Mouse (Mus musculus): ENCODE measurements around the gene Faap100. TPM values are rescaled to one million over a fixed set of nuclear protein-coding genes. Genes with fewer than 3 reads are reported as not detected.

The Faap100 gene
- polyA plus RNA-seq, 1 experiment = 13.2 TPM

DNA sequence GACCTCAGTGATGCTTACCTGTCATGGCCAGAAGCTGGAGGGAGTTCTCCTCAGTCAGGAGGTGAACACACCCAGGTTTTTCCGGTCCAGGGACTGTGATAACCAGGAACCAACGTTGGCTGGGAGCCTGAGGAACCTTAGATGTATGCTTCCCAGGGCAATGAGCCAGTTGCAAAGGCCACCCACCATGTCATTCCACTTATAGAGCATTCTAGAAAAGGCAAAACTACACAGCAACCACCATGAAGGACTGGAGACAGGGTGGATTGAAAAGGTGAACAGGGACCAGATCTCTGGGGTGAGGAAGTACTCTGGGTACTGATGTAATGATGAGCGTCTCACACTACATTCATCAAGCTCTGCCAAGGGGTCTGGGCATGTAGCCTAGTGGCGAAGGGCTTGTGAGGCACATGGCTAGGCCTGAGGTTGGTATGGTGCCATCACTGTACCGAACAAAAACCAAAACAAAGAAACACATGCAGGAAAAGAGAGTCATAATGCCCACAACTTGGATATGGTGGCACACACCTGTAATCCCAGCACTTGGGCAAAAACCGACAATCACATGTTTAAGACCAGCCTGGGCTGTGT is 43.0 kb downstream of the Faap100 start:
- Histone ChIP-seq H3K27ac (ENCODE audit: insufficient read depth, low read length) (no peak overlapping the region), H3K4me1 (ENCODE audit: control insufficient read depth, insufficient read depth, low read length) (no peaks in the 10 kb centered on the region), H3K4me3 (ENCODE audit: low read depth, low read length) (no peak overlapping the region)

GRCm38 (mm10) chr11:120320156-120320555 is 58.4 kb downstream of the Faap100 start:
- Histone ChIP-seq H3K9ac (ENCODE audit: low read depth, poor library complexity, severe bottlenecking) (no peak overlapping the region), H3K36me3 (ENCODE audit: control insufficient read depth, insufficient read depth, low read length, poor library complexity, severe bottlenecking) (no peaks in the 10 kb centered on the region), H3K27me3 (ENCODE audit: control insufficient read depth, insufficient read depth, low read length, poor library complexity, severe bottlenecking) (no peaks in the 10 kb centered on the region), H3K4me1 (ENCODE audit: control insufficient read depth, insufficient read depth, low read length) (peaks cover 4% of the 10 kb centered on the region), H3K9me3 (replicated peaks; ENCODE audit: control insufficient read depth, insufficient read depth, low read length, poor library complexity, severe bottlenecking) (peaks cover 10% of the 10 kb centered on the region; the same call in 1 of the 2 replicates), H3K4me3 (ENCODE audit: low read depth, low read length) (no peak overlapping the region), H3K27ac (ENCODE audit: insufficient read depth, low read length) (no peak overlapping the region)
- TF ChIP-seq CTCF (IDR thresholded peaks at IDR 0.05; ENCODE audit: low read depth, low read length) (no peak), POLR2A (IDR thresholded peaks at IDR 0.05; ENCODE audit: insufficient read depth, low read length) (no peak), EP300 (IDR thresholded peaks at IDR 0.05; ENCODE audit: insufficient read depth, low read depth, low read length) (no peak)

More for the DNA sequence above, 43.0 kb downstream of the Faap100 start:
- H3K9me3 ChIP-seq (replicated peaks; ENCODE audit: control insufficient read depth, insufficient read depth, low read length, poor library complexity, severe bottlenecking) = peaks cover 2% of the 10 kb centered on the region; the same call in 1 of the 2 replicates
- H3K36me3 ChIP-seq (ENCODE audit: control insufficient read depth, insufficient read depth, low read length, poor library complexity, severe bottlenecking) = no peaks in the 10 kb centered on the region
- H3K9ac ChIP-seq (ENCODE audit: low read depth, poor library complexity, severe bottlenecking) = no peak overlapping the region
- H3K27me3 ChIP-seq (ENCODE audit: control insufficient read depth, insufficient read depth, low read length, poor library complexity, severe bottlenecking) = no peaks in the 10 kb centered on the region
- TF ChIP-seq CTCF (IDR thresholded peaks at IDR 0.05; ENCODE audit: low read depth, low read length) (no peak), EP300 (IDR thresholded peaks at IDR 0.05; ENCODE audit: insufficient read depth, low read depth, low read length) (no peak), POLR2A (IDR thresholded peaks at IDR 0.05; ENCODE audit: insufficient read depth, low read length) (no peak)

DNA sequence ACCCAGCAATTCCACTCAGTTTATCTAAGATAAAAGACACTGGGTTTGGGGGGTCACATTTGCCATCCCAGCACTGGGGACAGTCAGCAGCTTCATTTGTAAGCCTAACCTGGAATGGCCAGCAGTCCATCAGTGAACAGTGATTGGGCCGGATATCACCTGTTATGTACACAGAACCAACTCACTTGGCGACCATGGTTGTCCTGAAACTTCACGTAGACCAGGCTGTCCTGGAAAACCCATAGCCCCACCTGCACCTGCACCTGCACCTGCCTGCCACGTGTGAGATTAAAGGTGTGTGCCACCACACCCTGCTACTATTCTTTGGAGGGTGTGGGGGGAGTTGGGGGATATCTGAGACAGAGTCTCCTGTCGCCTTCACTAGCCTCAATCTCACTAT is 59.3 kb downstream of the Faap100 start:
- Histone ChIP-seq H3K36me3 (ENCODE audit: control insufficient read depth, insufficient read depth, low read length, poor library complexity, severe bottlenecking) (no peaks in the 10 kb centered on the region), H3K27me3 (ENCODE audit: control insufficient read depth, insufficient read depth, low read length, poor library complexity, severe bottlenecking) (no peaks in the 10 kb centered on the region), H3K4me1 (ENCODE audit: control insufficient read depth, insufficient read depth, low read length) (peaks cover 5% of the 10 kb centered on the region), H3K4me3 (ENCODE audit: low read depth, low read length) (no peak overlapping the region), H3K9ac (ENCODE audit: low read depth, poor library complexity, severe bottlenecking) (no peak overlapping the region), H3K9me3 (replicated peaks; ENCODE audit: control insufficient read depth, insufficient read depth, low read length, poor library complexity, severe bottlenecking) (peaks cover 10% of the 10 kb centered on the region; the same call in 1 of the 2 replicates), H3K27ac (ENCODE audit: insufficient read depth, low read length) (no peak overlapping the region)
- TF ChIP-seq EP300 (IDR thresholded peaks at IDR 0.05; ENCODE audit: insufficient read depth, low read depth, low read length) (no peak), POLR2A (IDR thresholded peaks at IDR 0.05; ENCODE audit: insufficient read depth, low read length) (no peak), CTCF (IDR thresholded peaks at IDR 0.05; ENCODE audit: low read depth, low read length) (no peak)

Other genes starting within 250 kb of the Faap100 start
- gene Slc38a10, start 227.4 kb downstream of the Faap100 start, polyA plus RNA-seq (2011; ENCODE audit: insufficient read depth, insufficient read length, low read depth, missing spikeins) = 44.0 and 50.3 TPM in 2 replicates
- gene Bahcc1, start 145.8 kb downstream of the Faap100 start, polyA plus RNA-seq (2011; ENCODE audit: insufficient read depth, insufficient read length, low read depth, missing spikeins) = 21.2 and 21.6 TPM in 2 replicates
- gene Actg1, start 30.2 kb downstream of the Faap100 start, polyA plus RNA-seq (2011; ENCODE audit: insufficient read depth, insufficient read length, low read depth, missing spikeins) = 2,484 and 2,505 TPM in 2 replicates
- gene Fscn2, start 17.2 kb downstream of the Faap100 start, polyA plus RNA-seq (2011; ENCODE audit: insufficient read depth, insufficient read length, low read depth, missing spikeins) = not detected in 2 replicates
- gene Nploc4, start 58.9 kb upstream of the Faap100 start, polyA plus RNA-seq (2011; ENCODE audit: insufficient read depth, insufficient read length, low read depth, missing spikeins) = 66.9 and 77.2 TPM in 2 replicates
- not detected in 2 replicates for gene Tspan10, start 63.9 kb upstream of the Faap100 start, polyA plus RNA-seq (2011; ENCODE audit: insufficient read depth, insufficient read length, low read depth, missing spikeins)
- 0.93 and 1.0 TPM in 2 replicates for gene Pde6g, start 74.7 kb upstream of the Faap100 start, polyA plus RNA-seq (2011; ENCODE audit: insufficient read depth, insufficient read length, low read depth, missing spikeins)
- gene Oxld1, start 79.3 kb upstream of the Faap100 start, polyA plus RNA-seq (2011; ENCODE audit: insufficient read depth, insufficient read length, low read depth, missing spikeins) = 5.8 and 6.1 TPM in 2 replicates
- gene Ccdc137, start 79.4 kb upstream of the Faap100 start, polyA plus RNA-seq (2011; ENCODE audit: insufficient read depth, insufficient read length, low read depth, missing spikeins) = 15.0 and 16.1 TPM in 2 replicates
- 10.7 and 11.0 TPM in 2 replicates for gene Arl16, start 88.8 kb upstream of the Faap100 start, polyA plus RNA-seq (2011; ENCODE audit: insufficient read depth, insufficient read length, low read depth, missing spikeins)
- 83.6 and 90.5 TPM in 2 replicates for gene Mrpl12, start 105.8 kb upstream of the Faap100 start, polyA plus RNA-seq (2011; ENCODE audit: insufficient read depth, insufficient read length, low read depth, missing spikeins)
- 8.3 TPM in 2 replicates for gene Slc25a10, start 113.1 kb upstream of the Faap100 start, polyA plus RNA-seq (2011; ENCODE audit: insufficient read depth, insufficient read length, low read depth, missing spikeins)
- gene Gcgr, start 151.9 kb upstream of the Faap100 start, polyA plus RNA-seq (2011; ENCODE audit: insufficient read depth, insufficient read length, low read depth, missing spikeins) = 0.65 TPM in 1 of 2 replicates, not detected in the other
- 46.4 and 53.4 TPM in 2 replicates for gene Mcrip1, start 171.0 kb upstream of the Faap100 start, polyA plus RNA-seq (2011; ENCODE audit: insufficient read depth, insufficient read length, low read depth, missing spikeins)
- gene Ppp1r27, start 172.4 kb upstream of the Faap100 start, polyA plus RNA-seq (2011; ENCODE audit: insufficient read depth, insufficient read length, low read depth, missing spikeins) = not detected in 2 replicates
- 326 and 338 TPM in 2 replicates for gene P4hb, start 194.5 kb upstream of the Faap100 start, polyA plus RNA-seq (2011; ENCODE audit: insufficient read depth, insufficient read length, low read depth, missing spikeins)
- gene Arhgdia, start 202.9 kb upstream of the Faap100 start, polyA plus RNA-seq (2011; ENCODE audit: insufficient read depth, insufficient read length, low read depth, missing spikeins) = 269 and 298 TPM in 2 replicates
- 229 and 242 TPM in 2 replicates for gene Alyref, start 219.6 kb upstream of the Faap100 start, polyA plus RNA-seq (2011; ENCODE audit: insufficient read depth, insufficient read length, low read depth, missing spikeins)
- gene Anapc11, start 219.7 kb upstream of the Faap100 start, polyA plus RNA-seq (2011; ENCODE audit: insufficient read depth, insufficient read length, low read depth, missing spikeins) = 84.0 and 100 TPM in 2 replicates
- gene Npb, start 229.7 kb upstream of the Faap100 start, polyA plus RNA-seq (2011; ENCODE audit: insufficient read depth, insufficient read length, low read depth, missing spikeins) = not detected in 2 replicates
- gene Pcyt2, start 239.2 kb upstream of the Faap100 start, polyA plus RNA-seq (2011; ENCODE audit: insufficient read depth, insufficient read length, low read depth, missing spikeins) = 37.0 and 39.6 TPM in 2 replicates
- gene Sirt7, start 246.5 kb upstream of the Faap100 start, polyA plus RNA-seq (2011; ENCODE audit: insufficient read depth, insufficient read length, low read depth, missing spikeins) = 10.8 and 11.1 TPM in 2 replicates

All from ES-Bruce4 (cell line).